Mouse (Mus musculus) lung, postnatal 36 days (tissue): ENCODE results near the gene Dmwd.
"Not testable (repeated sequence)": the region's sequence is repeated elsewhere in the genome, so short reads cannot be mapped to it uniquely, and the experiment has no call there.

Experiments used
- DNase-seq: peaks from one replicate; pipeline ENCODE4 v3.0.0; 2022; ENCODE audit warnings: mixed read lengths

Gene Dmwd

GRCm38 (mm10) chr7:19075723-19076585, at the start of gene Dmwd:
Gene Dmwd (plus strand): TSS chr7:19076227.
- DNase-seq: peak; percentile 96

DNA sequence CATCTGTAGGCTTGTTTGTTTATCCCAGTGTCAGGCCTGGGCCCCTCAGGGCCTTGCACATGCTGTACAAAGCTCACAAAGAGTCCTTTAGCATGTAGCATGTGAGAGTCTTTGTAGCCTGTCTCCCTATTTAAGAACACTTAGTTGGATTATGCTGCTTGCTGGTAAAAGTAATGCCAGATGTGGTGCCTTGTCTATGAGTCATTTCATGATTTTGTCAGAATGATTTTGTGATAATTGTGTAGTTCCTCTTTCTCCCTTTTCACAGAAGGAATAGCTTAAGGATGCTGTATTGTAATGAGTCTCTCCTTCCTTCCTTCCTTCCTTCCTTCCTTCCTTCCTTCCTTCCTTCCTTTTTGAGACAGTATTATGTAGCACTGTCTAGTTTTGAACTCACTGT, 48.0 kb upstream of the Dmwd start:
- no peak for DNase-seq

- peak; percentile 78 for DNase-seq
Observed at GRCm38 (mm10) chr7:19029084-19029653, 46.9 kb upstream of the Dmwd start.

DNA sequence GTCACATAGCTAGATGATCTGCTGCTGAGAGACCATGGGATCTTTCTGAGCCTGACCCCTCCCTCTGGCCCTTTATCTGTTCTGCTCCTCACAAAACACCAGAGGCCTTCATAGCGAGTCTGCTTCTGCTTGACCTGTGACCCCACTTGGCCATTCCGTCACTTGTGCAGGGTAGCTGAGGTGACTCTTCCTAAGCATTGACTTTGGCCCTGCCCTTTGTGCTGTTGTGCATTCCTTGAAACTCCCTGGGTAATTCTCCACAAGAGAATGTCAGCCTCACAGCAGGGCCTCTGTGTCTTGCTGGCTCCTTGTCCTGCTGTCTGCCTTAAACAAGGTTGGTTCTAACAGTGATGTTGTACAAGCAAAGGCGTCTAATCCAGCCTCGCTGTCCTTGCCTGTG, 44.4 kb upstream of the Dmwd start:
- no peak for DNase-seq

DNA sequence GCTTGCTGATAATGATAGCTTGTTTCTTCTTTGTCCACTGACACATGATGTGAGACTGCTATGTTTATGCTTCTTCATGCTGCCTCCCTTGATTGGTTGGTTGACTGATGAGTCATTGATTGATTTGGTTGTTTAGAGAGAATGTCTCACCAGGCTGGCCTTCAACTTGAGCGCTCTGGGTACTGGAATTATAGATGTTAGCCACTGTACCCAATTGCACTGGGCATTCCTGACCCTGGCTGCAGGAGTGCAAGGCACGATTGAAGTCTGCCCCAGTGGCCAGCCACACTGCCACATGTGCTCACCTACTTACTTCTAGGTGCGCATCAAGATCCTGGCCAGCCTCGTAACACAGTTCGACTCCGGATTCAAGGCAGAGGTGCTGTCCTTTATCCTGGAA, 31.4 kb upstream of the Dmwd start:
- DNase-seq: no peak

DNA sequence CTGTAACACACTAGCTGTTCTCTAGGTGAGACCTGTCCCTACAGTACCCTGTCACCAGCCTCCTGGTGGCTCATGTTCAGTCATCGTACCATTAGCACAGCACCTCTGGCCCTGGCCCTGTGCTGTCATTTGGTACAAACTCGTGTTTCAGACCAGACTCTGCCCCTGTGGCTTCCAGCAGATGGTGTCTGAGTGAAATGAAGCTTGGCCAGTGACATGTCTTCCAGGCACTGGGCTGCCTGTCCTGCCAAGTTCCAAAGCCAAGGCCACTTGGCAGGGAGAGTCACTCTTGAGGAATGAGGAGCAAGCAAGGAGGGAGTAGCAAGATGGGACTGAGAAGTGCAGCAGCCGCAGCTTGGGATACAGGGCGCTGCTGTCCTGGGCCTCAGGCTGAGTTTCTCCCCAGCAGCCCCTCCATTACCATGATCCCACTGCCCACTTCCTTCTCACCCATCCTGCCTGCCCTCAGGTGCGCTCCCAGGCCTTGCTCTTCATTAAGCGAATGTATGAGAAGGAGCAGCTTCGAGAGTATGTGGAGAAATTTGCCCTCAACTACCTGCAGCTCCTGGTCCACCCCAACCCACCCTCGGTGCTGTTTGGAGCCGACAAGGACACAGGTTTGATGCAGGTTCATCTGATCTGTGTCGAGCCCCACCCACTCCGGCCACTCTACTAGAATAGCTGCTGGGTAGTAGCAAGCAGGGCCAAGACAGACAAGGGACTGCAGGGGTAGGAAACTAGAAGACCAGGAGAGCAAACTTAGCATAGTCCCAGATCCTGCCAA, 29.5 kb upstream of the Dmwd start:
- no peak for DNase-seq

GRCm38 (mm10) chr7:19048006-19048527, 28.0 kb upstream of the Dmwd start:
- no peak for DNase-seq

GRCm38 (mm10) chr7:19049252-19049651, 26.8 kb upstream of the Dmwd start:
- no peak for DNase-seq

DNA sequence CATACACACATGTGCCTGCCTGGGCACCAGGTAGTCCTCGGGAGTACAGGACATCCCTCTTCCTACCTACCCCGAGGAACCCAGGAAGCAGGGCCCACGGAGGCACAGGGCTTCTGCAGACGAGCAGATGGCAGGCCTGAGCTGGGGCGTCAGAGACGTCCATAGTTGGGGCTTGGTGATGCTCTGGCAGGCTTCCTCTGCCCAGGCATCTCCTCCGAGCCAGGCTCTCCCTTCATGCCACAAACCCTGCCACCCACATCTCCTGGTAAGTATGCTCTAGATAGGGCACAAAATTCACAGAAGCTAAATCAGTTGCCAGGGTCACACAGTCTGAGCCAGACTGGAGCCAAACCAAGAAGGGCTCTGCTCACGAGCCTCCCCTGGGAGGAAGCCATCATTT, 25.9 kb upstream of the Dmwd start:
- DNase-seq: no peak

GRCm38 (mm10) chr7:19051161-19051560, 24.9 kb upstream of the Dmwd start:
- no peak for DNase-seq

DNA sequence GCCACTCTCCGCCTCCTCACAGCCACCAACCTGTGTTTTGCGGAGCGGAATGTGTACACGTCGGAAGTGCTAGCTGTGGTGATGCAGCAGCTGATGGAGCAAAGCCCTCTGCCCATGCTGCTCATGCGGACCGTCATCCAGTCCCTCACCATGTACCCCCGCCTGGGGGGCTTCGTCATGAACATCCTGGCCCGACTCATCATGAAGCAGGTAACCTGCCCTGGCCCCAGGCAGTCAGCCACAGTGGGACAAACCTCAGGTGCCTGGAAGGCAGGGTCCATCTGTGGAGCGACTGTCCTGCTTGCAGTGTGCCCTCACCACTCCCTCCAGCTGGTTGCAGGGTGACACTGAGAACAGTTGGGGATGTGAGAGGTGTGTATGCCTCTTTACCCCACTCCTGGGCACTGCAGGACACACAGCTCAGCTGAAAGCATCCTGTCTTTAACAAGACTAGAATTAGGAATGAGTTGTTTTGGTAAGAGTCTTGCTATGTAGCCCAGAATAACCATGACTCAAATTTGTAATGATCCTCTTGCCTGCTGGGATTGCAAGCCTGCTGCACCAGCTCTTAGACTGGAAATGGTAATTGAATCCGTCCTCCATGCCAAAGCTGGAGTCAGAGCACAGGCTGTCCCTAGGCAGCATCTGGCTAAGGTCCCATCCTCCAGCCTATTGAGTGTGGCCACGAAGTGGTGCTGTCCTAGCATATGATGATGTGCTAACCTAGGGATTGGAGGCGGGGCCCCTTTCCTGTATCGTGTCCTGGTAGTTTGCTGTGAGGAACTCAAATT, 23.5 kb upstream of the Dmwd start:
- DNase-seq: no peak

GRCm38 (mm10) chr7:19053136-19053532, 22.9 kb upstream of the Dmwd start:
- DNase-seq: no peak

DNA sequence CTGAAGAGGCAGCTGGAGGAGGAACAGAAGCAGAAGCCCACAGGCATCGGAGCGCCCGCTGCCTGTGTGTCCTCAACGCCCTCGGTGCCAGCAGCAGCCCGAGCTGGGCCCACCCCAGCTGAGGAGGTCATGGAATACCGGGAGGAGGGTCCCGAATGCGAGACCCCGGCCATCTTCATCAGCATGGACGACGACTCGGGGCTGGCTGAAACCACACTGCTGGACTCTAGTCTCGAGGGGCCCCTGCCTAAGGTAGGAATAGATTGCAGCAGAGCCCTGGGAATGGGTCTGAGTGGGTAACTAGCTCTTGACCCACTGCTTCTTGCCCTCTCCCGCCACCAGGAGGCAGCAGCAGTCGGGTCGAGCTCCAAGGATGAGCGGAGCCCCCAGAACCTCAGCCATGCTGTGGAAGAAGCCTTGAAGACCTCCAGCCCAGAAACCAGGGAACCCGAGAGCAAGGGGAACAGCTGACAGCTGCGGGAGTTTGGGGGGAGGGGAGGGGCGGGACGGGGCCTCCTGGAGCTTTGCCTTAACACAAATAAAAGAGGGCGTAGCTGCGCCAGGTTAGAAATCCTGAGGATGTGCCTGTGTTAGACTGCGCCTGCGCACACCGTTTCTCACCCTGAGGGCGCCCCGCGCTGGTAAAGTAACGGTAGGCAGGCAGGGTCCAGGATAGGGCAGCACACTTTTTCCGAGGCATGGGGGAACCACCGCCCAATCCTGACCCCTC, 21.8 kb upstream of the Dmwd start, which contains the start of gene Rsph6a:
TSS of gene Rsph6a (plus strand) at position 644 of the 730 bp plus-strand sequence.
- DNase-seq: no peak

- DNase-seq: no peak
Observed at GRCm38 (mm10) chr7:19054777-19055076, 21.3 kb upstream of the Dmwd start.

GRCm38 (mm10) chr7:19055108-19055507, 20.9 kb upstream of the Dmwd start:
- no peak for DNase-seq

DNA sequence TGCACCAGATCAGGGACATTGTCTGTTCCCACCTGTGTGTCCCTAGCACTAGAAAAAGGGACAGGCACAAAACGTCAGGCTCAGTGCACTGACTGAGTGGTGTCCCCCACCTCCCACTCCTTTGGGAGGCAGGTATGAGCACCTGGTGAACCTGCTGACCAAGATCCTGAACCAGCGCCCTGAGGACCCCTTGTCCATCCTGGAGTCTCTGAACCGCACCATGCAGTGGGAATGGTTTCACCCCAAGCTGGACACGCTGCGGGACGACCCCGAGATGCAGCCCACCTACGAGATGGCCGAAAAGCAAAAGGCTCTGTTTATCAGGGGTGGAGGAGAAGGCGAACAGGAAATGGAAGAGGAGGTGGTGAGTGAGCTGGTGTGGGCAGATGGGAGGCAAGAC, 18.6 kb upstream of the Dmwd start:
- no peak for DNase-seq

- DNase-seq: no peak
Observed at GRCm38 (mm10) chr7:19065896-19066295, 10.1 kb upstream of the Dmwd start.

- no peak for DNase-seq
Observed at GRCm38 (mm10) chr7:19067063-19067462, 9.0 kb upstream of the Dmwd start.

DNA sequence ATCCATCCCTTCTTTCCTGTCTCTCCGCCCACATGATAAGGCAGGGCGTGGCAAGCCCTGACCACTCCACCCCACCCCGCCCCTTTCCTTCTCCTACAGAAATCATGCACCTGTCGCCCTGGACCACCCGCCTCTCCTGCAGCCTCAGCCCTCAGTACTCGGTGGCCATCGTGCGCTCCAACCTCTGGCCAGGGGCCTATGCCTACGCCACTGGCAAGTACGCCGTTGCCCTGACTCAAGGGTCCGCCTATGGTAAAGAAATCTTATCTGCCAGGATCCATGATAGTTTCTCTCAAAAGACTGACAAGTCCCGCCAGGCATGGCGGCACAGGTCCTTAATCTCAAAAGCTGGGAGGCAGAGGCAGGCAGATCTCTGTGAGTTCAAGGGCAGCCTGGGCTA, 8.1 kb upstream of the Dmwd start:
- no peak for DNase-seq

- peak; percentile 91 for DNase-seq
Observed at GRCm38 (mm10) chr7:19068707-19069106, 7.3 kb upstream of the Dmwd start.

GRCm38 (mm10) chr7:19069500-19069899, 6.5 kb upstream of the Dmwd start:
- no peak for DNase-seq

GRCm38 (mm10) chr7:19071024-19071423, 5.0 kb upstream of the Dmwd start:
- DNase-seq: not testable (repeated sequence)
